Mouse (Mus musculus): Measurements from ENCODE around the gene Helz.

DNA sequence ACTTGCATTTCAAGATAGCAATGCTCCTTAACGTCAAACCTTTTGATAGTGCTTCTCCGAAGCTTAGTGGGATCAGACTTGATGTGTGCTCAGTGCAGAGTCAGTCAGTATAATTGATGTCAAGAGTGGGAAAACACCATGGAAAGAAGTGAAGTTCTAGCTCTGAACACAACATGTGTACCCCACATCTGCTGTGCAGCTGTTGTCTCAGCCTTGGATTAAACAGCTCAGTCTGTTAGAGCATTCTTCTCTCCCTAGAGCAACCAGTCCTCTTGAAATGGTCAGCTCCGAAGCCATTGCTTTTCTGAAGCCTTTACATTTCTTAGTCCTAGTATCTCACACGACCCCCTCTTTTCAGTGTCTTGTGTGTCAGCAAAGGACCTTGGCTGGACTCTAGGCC, 121.2 kb downstream of the Helz start:
- no peak for TF ChIP-seq HCFC1 (IDR thresholded peaks at IDR 0.05; ENCODE audit: borderline replicate concordance, insufficient read depth, low read length)
- TF ChIP-seq MAFK (IDR thresholded peaks at IDR 0.05; ENCODE audit: insufficient read depth, low read depth, low read length) = no peak
- no peak for TF ChIP-seq ZC3H11A (IDR thresholded peaks at IDR 0.05; ENCODE audit: borderline replicate concordance, low read depth, low read length)
- no peak for TF ChIP-seq CHD2 (IDR thresholded peaks at IDR 0.05; ENCODE audit: low read depth, low read length)
- no peak for TF ChIP-seq ZNF384 (IDR thresholded peaks at IDR 0.05; ENCODE audit: low read depth, low read length)
